Mouse (Mus musculus) thymus, adult 2 months (tissue): Measurements from ENCODE around the gene Scmh1.
"Not testable (repeated sequence)": the region's sequence is repeated elsewhere in the genome, so short reads cannot be mapped to it uniquely, and the experiment has no call there.

Experiments used
- CTCF ChIP-seq: fragments of 200-500 bp; IDR thresholded peaks from 2 replicates; pipeline ENCODE4 v1.5.1; 2012; ENCODE audit warnings: mild to moderate bottlenecking, control low read depth, low read length, moderate library complexity, borderline replicate concordance; ENCODE audit not compliant: control insufficient read depth, poor library complexity, insufficient read depth; ENCODE audit errors: extremely low read depth
- POLR2A ChIP-seq: fragments of 200-500 bp; IDR thresholded peaks from 2 replicates; pipeline ENCODE4 v1.6.1; 2012; ENCODE audit warnings: mild to moderate bottlenecking, low read length, control low read depth, moderate library complexity; ENCODE audit not compliant: control insufficient read depth, poor library complexity, insufficient read depth; ENCODE audit errors: extremely low read depth

- TF ChIP-seq CTCF, POLR2A: not testable (repeated sequence)
These were observed 3.0 kb upstream of the Scmh1 start for GRCm38 (mm10) chr4:120402105-120402504.
